Mouse (Mus musculus) G1E (cell line): ENCODE results near the gene Rnf181.

Experiments used
- CTCF ChIP-seq: IDR thresholded peaks from 2 replicates; pipeline ENCODE4 v1.5.1; 2012; ENCODE audit warnings: low read depth, low read length, inconsistent platforms, mixed read lengths
- GATA1 ChIP-seq: IDR thresholded peaks from 2 replicates; pipeline ENCODE4 v1.6.1; 2012; ENCODE audit warnings: borderline replicate concordance, low read length, inconsistent platforms, mixed read lengths
- POLR2AphosphoS5 ChIP-seq: IDR thresholded peaks from 2 replicates; pipeline ENCODE4 v1.6.1; 2012; ENCODE audit warnings: low read depth, low read length, inconsistent platforms; ENCODE audit not compliant: insufficient replicate concordance
- TAL1 ChIP-seq: conservative IDR thresholded peaks from 2 replicates; pipeline ENCODE4 v1.6.1; 2012; ENCODE audit warnings: low read depth, low read length, inconsistent platforms, mixed read lengths

GRCm38 (mm10) chr6:72392341-72392740 lies 25.6 kb upstream of the Rnf181 start:
- TF ChIP-seq CTCF (no peak), GATA1 (no peak), POLR2AphosphoS5 (no peak), TAL1 (no peak)
